Mouse (Mus musculus): ENCODE data around the gene Rbfox3.

Rbfox3 gene

DNA sequence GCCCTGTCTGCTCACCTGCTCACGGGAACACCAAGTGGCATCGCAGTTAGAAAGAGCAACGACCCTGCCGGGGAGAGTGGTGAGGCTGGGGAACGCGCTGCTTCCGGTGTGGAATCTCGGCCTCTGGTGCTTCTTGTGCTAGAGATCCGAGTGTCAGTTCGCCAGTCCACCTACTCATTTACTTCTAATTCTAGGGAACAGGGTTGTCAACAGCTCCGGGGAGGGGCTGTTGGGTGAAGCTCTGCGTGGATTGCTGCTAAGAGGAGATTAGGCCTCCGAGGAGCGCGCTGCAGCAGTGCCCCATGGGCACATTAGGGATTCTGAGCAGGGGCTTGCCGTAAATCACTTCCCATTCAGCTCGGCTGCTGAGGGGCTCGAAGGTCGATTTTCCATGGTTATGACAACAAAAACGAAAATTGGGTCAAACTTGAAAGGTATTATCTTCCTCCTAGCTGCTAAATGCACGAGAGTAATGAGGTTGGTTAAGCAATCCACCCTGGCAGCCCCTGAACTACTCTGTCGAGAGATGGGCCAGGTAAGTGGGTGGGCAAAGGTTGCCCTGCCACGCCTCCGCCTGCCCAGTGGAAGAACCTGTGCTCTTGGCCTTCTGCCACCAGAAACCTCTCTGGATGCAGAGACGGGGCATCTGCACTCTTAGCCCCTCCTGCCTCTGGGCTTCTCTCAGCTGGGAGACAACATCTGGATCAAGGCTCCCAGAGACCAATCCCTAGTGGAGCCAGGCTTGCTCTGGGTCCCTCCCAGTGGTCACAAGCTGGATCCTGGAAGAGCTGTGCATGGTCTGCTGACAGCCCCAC lies 85.9 kb downstream of the Rbfox3 start:
- in situ Hi-C loops (cut with MboI, MseI): no loop called here

DNA sequence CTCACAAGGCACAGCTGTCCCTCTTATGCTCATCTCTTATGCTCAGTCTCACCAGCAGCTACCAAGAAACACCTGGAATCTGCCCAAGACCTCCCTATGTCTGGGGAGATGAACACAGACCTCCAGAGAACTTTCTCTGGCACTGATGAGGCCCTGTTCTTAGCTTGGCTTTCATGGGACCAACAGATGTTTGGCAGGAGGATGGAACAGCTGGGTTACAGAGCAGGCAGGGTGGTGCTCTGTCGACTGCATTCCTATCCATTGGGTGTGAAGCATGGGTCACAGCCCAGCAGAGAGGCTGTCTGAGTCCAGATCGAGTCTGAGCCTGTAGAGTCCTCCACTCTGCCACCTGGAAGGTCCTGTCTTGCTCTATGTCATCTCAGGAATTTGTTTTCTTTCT lies 90.0 kb downstream of the Rbfox3 start:
- in situ Hi-C loops (cut with MboI, MseI): loop anchor here (25.0 kb wide), 1 partner anchor 1784 kb away; no protein-coding TSS in a partner anchor

DNA sequence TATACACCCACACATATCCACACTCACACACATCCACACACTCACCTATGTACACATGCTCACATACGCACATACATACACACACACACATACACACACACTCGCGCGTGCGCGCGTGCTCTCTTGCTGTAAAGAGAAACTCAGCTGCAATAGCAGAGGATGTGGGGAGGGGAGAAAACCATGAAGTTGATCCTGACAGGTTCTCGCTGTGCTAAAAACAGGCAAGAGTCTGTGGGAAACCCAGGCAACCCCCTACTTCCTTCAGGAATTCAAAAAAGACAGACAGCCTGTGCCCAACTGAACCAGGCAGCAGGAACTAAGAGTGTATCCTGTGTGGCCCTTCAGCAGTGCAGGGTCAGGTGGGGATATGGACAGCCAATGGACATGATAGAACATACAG lies 92.9 kb downstream of the Rbfox3 start:
- in situ Hi-C loops (cut with MboI, MseI): loop anchor here (25.0 kb wide), 1 partner anchor 1781 kb away; no protein-coding TSS in a partner anchor

DNA sequence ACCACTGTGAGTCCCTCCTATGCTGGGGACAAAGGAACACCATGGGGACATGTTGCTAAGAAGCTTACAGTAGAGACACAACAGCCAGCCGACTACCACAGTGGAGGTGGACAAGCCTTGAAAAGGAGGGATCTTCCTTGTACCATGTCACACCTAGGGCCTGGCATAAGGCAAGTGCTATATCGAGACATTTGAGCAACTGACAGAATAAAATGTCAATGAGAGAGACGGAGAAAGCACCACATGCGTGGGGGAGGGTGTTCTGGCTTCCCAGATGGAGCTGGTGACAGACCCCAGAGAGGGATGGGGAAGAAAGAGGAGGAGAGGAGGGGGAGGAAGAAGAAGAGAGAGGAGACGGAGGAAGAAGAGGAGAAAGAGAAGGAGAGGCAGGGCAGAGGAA lies 96.3 kb downstream of the Rbfox3 start:
- in situ Hi-C loops (cut with MboI, MseI): loop anchor here (25.0 kb wide), 1 partner anchor 1778 kb away; no protein-coding TSS in a partner anchor

DNA sequence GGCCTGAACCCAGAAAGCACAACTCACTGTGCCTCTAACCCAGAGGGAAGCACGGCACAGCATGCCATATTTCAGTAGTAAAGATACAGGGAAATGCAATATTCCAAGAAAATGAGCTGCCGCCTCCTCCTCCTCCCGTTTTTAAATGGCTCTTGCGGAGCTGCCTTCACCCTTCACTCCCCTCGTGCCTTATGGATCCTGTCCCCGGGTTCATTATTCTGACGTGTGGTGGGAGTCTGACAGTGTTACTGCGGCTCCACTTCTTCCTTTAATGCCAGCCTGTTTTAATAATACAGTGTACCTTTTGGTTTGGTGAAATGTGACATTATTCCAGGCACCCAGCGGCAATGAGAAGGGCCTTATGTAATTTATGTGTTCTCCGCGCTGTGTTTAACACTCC lies 97.5 kb downstream of the Rbfox3 start:
- in situ Hi-C loops (cut with MboI, MseI): loop anchor here (25.0 kb wide), 1 partner anchor 1777 kb away; no protein-coding TSS in a partner anchor

DNA sequence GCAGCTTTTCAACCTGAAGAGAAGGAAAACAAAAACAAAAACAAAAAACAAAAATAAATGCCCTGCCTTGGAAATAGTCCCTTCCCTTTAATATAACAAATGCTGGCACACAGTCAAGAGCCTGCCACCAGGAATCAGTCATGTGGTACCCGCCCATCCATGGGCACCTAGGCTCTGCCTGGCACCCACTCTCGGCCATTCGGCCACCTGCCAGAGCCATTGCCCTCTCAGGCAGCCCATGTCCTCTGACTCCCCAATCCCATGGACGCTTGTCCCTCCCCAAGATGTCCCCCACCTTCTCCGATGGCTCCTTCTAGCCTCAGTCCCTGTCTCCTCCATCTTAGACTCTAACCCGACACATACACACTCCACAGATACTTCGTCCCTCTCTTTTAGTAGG lies 100.0 kb downstream of the Rbfox3 start:
- in situ Hi-C loops (cut with MboI, MseI): loop anchor here (25.0 kb wide), 1 partner anchor 1774 kb away; no protein-coding TSS in a partner anchor

DNA sequence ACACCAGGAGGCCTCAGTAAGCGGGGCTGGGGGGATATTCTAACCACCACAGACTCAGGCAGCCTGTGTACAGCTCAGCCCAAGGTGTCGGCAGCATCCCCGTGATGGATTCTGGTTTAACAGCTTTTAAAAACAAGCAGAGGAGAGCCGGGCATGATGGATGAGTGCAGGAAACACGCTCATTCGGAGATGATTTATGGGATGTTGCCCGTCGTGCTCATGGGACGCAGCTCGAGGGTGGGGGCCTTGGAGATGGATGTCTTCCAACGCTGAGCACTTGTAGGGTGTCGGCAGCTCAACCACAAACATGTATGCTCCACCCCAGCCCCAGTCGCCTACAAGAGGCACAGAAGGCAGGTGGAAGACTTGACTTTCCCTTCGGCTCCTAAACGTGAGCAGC lies 103.9 kb downstream of the Rbfox3 start:
- in situ Hi-C loops (cut with MboI, MseI): loop anchor here (25.0 kb wide), 1 partner anchor 1770 kb away; no protein-coding TSS in a partner anchor

DNA sequence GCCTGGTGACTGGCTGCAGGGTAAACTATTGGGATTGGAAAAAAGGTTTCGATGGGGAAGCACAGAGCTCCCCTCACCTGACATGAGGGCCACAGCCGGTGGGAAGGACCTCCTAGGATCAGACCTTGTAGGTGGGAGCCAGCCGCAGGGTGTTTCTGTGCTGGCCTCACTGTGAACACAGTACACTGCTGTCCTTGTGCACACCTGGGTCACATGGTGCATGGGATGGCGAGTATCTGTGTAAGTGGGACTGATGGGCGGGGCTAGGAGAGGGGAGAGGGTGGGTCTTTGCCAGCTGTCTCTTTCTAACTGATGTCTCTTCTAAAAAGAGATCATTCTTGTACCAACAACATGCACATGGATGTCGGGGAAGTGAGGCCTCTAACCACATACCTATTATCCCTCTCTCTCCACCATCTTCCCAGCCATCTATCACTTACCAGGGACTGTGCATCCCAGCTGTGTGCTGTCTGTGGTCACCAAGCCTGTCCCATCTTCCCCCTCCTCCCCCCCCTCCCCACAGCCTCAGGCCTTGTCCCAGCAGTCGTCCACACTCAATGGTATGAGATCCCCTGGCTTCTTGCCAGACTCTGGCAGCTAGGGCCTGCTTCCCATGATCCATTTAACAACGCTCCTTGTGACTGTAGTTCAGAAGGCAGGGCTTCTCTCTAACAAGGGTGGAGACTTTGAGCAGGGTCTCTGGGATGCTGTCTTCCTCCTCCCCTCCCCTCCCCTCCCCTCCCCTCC lies 116.4 kb downstream of the Rbfox3 start:
- in situ Hi-C loops (cut with MboI, MseI): loop anchor here (25.0 kb wide), 1 partner anchor 1833 kb away; no protein-coding TSS in a partner anchor

DNA sequence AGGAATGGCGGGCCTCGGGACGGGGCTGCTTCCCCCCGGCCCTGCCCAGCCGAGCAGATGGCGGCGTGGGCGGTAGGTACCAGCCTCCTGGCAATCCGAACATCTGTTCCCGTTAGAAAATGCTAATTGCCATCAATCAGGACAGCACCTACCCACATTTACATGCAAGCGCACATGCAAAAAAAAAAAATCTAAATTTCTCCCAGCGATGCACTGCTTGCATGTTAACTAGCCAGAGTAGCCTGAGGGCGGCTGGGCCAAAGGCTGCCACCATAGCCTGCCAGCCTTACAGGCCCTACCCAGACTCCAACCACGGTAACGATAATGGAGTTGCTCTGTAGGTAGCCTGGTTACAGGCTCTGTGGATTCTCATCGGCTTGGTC lies 117.8 kb downstream of the Rbfox3 start:
- in situ Hi-C loops (cut with MboI, MseI): loop anchor here (25.0 kb wide), 1 partner anchor 1831 kb away; no protein-coding TSS in a partner anchor

DNA sequence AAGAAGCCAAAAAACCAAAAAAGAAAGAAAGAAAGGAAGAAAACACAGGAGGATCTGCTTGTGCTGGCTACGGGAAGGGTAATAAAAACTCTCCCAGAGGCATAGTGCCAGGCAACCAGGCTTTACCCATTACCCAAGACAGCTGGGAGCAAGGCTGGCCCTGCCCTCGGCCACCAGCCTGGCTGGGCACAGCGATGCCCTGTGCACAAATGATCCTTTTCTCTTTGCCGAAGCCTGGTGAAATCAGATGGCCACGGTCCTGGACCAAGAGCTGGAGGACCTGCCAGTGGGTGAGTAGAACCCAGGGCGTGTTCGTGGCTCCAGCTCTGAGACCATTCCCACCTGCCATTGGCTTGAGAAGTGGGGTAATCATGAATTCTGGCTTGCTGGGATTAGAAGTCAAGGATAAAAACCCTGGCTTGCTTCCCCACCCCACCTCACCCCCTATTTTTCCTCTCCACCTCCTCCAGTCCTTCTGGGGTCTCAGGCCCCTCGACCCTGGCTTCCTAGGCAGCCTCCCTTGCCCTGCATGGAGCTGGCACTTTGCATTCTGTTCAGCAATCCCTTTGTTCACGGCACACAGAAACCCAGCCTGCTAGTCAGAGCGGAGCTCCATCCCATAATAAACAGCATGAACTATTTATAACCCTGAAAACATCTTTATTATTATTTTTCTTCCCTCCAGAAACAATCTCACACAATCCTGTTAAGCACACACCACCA lies 118.3 kb downstream of the Rbfox3 start:
- in situ Hi-C loops (cut with MboI, MseI): loop anchor here (25.0 kb wide), 1 partner anchor 1831 kb away; no protein-coding TSS in a partner anchor

DNA sequence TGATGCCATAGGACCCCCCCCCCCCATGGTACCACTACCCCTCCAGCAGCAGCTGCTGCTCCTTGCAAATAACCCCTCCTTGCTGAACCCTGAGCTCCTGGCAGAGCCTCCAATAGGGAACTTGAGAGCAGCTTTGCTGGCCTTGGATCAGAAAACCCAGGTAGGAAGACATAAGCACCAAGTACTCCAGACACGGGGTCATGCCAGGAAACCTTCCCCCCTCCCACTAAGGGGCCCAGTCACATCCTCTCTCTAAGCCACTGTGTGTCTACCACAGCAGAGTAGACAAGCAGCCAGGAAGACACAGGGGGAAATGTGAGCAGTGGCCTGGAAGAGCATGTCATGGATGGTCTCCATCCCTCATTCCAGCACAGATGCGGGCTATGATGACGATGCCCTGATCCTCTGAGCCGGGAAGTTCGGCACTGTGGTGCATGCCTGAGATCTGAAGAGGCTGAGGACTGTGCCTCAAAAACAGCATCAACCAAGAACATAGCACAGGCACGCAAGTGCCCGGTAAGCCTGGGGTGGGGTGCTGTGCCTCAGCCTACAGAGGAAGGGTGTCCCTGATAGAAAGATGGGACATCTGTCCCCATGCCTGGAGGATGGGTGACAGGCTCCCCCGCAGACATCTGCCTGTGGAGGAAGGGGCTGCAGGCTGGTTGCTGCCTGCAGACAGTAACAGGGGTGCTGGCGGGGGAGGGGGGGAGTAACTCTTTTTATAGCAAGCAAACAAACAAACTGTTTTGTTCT lies 119.1 kb downstream of the Rbfox3 start:
- in situ Hi-C loops (cut with MboI, MseI): loop anchor here (25.0 kb wide), 1 partner anchor 1830 kb away; no protein-coding TSS in a partner anchor

DNA sequence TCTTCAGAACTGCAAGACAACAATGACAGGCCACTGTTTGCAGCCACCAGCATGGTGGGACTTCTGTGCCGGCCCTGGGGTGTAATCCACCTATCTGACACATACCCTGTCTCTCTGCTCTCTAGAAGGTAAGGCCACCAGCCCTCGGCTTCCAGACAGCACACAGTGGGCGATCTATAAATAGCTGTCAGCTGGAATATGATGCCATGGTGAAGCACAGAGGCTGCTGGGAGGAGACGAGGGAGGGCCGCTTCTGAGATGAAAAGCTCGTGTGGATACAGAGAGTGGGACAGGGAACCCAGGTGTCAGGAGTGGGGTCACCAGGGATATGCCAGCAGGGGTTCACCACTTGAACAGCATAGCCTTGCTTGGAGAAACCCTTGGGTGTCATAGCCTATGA lies 120.0 kb downstream of the Rbfox3 start:
- in situ Hi-C loops (cut with MboI, MseI): loop anchor here (25.0 kb wide), 1 partner anchor 1829 kb away; no protein-coding TSS in a partner anchor

DNA sequence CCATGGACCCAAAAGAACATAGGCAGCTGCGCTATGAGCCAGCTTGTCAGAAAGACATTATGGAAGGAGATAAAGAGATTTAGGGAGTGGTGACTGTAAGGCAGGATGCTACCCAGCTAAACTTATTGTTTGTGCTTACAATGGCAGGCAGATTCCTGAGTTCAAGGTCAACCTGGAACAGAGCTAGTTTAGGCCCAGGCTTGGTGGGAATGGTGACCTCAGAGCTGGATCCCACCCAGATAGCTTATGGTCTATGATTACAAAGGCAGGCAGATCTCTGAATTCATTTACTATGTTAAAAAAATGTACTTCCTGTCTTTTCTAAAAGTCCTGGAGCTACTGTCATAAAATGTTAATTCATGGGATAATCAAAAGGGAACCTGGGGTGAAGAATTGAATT lies 123.3 kb downstream of the Rbfox3 start:
- in situ Hi-C loops (cut with MboI, MseI): loop anchor here (25.0 kb wide), 1 partner anchor 1826 kb away; no protein-coding TSS in a partner anchor

DNA sequence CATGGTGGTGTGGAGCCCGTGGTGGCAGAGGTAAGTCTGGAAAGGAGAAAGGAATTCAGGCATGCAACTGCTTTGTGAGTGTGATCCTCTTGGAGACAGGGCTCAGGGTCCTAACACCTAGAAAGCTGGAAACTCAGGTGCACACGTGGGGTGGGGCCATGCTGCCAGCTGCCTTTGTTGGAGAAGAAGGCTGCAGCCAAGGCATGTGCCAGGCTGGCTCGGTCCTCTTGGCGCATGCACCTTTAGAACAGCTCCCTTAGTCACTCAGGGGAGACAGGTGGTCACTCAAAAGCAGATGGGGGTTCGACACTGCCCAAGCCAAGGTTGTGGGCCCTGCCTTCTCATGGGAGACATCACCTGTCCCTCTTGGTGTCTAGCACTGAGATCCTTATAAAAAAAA lies 128.7 kb downstream of the Rbfox3 start:
- in situ Hi-C loops (cut with MboI, MseI): loop anchor here (25.0 kb wide), 1 partner anchor 1820 kb away; no protein-coding TSS in a partner anchor

DNA sequence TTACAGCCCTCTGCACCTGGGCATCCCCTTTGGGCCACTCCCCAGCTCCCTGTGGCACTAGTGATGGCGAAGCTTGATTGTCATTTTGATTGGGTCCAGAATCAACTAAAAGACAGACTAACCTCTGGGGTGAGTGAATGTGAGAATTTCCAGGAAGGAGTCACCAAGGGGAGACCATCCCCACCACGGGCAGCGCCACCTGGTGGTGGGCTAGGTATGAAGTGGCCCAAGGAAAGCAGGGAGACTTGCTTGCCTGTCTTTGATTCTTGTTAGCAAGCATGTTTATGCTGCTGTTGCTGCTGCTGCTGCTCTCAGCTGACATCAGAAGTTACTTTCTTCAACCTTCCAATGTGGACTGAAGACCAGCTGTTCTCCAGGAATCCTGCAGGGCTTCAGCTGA lies 135.6 kb downstream of the Rbfox3 start:
- in situ Hi-C loops (cut with MboI, MseI): loop anchor here (25.0 kb wide), 1 partner anchor 1813 kb away; no protein-coding TSS in a partner anchor

DNA sequence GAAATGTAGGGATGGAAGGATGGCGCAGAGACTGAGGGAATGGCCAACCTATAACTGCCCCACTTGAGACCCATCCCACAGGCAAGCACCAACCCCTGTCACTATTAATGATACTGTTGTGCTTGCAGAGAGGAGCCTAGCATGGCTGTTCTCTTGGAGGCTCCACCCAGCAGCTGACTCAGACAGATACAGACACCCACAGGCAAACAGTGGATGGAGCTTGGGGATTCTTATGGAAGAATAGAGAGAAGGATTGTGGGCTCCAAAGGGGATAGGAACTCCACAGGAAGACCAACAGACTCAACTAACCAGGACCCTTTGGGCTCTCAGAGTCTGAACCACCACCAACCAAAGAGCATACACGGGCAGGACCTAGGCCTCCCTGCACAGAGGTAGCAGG lies 136.6 kb downstream of the Rbfox3 start:
- in situ Hi-C loops (cut with MboI, MseI): loop anchor here (25.0 kb wide), 1 partner anchor 1812 kb away; no protein-coding TSS in a partner anchor

DNA sequence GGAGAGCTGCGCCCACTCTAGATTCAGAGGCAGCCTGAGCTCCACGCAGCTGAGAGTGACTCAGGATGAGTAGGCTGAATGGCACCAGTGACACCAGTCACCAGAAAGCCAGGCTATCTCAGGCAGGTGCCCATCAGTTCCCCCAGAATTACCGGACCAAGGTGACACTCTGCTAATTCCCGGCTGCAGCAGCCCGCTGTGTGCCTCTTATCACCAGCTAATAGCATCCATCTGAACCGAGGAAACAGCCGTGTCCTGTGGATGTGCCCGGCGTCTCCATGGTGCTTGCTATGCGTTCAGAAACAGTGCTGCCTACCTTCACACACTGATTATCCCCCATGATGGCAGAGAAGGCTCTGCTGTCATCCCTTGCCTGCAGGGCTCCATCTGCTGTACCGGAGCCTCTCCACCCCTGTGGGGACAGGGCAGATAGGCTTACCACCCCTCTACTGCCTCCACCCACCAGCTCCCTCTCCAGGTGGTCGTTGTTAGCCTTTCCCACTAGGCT lies 138.3 kb downstream of the Rbfox3 start:
- in situ Hi-C loops (cut with MboI, MseI): no loop called here

DNA sequence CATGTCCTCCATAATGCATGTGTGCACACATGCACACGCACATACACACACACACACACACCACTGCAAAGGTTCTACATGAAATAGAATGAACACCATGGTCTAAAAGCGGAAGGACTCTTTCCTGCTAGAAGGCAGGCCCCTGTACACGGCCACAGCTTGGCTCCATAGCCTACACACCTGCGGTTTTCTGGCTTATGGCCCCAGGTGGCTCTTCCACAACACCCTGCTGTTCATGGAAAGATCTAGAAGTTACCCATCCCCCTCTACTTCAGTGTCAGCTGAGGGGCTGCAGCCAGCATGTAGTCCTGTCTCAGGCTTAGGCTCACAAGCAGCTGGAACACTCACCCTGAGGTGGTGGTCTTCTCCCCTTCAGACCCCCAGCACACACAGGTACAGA lies 140.0 kb downstream of the Rbfox3 start:
- in situ Hi-C loops (cut with MboI, MseI): no loop called here

DNA sequence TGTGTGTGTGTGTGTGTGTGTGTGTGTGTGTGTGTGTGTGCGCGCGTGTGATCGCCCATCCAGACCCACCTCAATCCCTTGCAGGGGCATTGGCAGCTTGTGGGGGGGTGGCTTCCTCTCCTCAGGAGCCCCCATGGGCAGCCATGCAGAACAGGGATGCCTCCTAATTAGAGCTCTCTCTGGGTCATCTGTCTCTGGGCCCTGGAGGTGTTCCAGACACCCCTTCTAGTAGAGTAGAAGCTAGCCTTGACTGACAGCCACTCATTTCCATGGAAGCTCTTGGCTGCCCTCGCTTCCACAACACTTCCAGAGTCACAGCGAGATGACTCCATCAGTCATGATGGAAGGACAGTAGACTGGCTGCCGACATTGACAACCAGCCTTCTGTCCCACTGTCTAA lies 140.6 kb downstream of the Rbfox3 start:
- in situ Hi-C loops (cut with MboI, MseI): no loop called here

DNA sequence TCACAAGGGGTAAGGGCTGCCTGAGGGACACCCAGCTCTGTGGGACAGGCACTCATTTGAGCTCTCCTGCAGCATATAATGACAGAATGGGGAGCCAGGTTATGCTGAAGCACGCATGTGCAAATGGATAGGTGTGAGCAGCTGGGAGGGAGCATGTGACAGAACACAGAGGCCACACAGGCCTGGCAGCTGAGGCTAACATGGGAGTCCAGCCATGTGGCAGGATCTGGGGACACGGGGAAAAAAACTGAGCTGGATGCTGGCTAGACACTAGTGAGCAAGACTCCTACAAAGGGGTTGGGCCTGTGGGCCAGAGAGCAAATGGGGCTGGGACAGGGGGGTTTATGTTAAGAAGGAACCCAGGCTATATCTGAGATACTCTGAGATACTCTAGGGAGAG lies 141.9 kb downstream of the Rbfox3 start:
- in situ Hi-C loops (cut with MboI, MseI): no loop called here
